ENCODE assay signal across 8 mouse cellular contexts in the genomic region with DNA sequence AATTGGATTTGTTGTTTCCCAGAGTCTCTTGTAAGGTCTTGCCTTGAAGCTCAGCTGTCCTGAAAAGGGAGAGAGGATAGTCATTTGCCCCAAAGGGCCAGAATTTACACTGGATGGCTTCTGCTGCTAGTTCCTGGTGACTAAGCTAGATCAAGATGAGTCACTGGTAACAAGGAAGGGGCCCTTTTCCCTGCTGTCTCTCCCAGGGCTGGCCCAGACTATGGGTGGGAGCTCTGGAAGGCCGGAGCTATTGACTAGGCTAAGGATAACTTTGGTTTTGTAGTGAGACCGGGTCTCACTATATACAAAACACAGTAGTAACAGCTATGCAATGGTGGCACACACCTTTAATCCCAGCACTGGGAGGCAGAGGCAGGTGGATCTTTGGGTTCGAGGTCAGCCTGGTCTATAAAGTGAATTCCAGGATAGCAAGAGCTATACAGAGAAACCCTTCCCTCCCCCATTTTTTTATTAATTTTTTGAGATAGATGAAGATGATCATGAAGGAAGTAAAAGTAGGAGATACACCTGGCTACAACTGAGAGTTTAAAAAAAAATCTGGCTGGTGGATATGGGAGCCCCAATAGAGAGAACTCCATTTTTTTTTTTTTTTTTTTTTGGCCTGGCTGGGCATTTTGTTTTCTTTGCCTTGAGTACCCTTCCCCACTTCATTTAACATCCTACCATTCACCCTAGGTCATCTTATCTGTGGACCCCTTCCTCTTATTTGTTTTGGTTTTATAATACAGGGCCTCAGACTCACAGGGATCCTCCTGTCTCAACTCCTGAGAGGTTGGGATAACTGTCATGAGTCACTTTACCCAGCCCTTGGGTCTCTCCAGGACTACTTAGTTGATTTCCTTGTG. TPM values are rescaled to one million over a fixed set of nuclear protein-coding genes. Genes with fewer than 3 reads are reported as not detected.
DNase-seq lines count a peak whose midpoint lies in the region; TF ChIP-seq lines count a peak whose summit lies in the region.

No protein-coding gene starts in this region.

- H3K9me3 ChIP-seq in limb, embryonic 10.5 days (replicated peaks), result no peaks in the 10 kb centered on the region

- peaks cover 9% of the 10 kb centered on the region for H3K36me3 ChIP-seq in spleen, adult 2 months (ENCODE audit: control insufficient read depth, insufficient read depth, low read length)
- peaks cover 22% of the 10 kb centered on the region for H3K36me3 ChIP-seq in limb, embryonic 10.5 days
- peaks cover 10% of the 10 kb centered on the region; the same call in 1 of the 2 replicates for H3K36me3 ChIP-seq in small intestine, adult 2 months (ENCODE audit: control insufficient read depth, insufficient read depth, low read length)

- peak overlapping the region; percentile 82 for H3K27ac ChIP-seq in spleen, adult 2 months (ENCODE audit: insufficient read depth, low read length)
- 0 out of 2 replicates have a peak overlapping the region, but pooled peaks have one; percentile 97 for H3K27ac ChIP-seq in limb, embryonic 10.5 days
- H3K27ac ChIP-seq in small intestine, adult 2 months (ENCODE audit: insufficient read depth, low read depth, low read length), result peak overlapping the region; percentile 77

- peaks cover 6% of the 10 kb centered on the region for H3K4me1 ChIP-seq in spleen, adult 2 months (ENCODE audit: control insufficient read depth, insufficient read depth, insufficient read length)
- H3K4me1 ChIP-seq in limb, embryonic 10.5 days, result peaks cover 19% of the 10 kb centered on the region
- peaks cover 3% of the 10 kb centered on the region; the same call in 1 of the 2 replicates for H3K4me1 ChIP-seq in small intestine, adult 2 months (ENCODE audit: control insufficient read depth, insufficient read depth, insufficient read length, low read length)

- no peak for TF ChIP-seq POLR2A in spleen, adult 2 months (IDR thresholded peaks at IDR 0.05; ENCODE audit: low read depth, low read length)
- 0 out of 2 replicates have a peak, but pooled peaks have one; percentile 20 for TF ChIP-seq POLR2A in small intestine, adult 2 months (IDR thresholded peaks at IDR 0.05; ENCODE audit: low read depth, low read length)

- 91% methylated on average over 3 of the region's 3 CpGs for WGBS in spleen, adult 2 months
- 84% methylated on average over 3 of the region's 3 CpGs for WGBS in limb, embryonic 10.5 days
- 69% methylated on average over 3 of the region's 3 CpGs for WGBS in small intestine, adult 2 months

- peak; percentile 46 to 79 for DNase-seq in adrenal gland, adult (ENCODE audit: inconsistent age in 2 of 2, low spot score in 1 of 2)
- no peak for DNase-seq in adrenal gland, adult 18-20 months (ENCODE audit: low spot score in 2 of 2)
- DNase-seq in spleen, adult 2 months (ENCODE audit: low read depth in 1 of 2, low spot score in 2 of 2), result no peak
- no peak for DNase-seq in spleen, adult 12 weeks (ENCODE audit: low spot score)
- no peak for DNase-seq in limb, embryonic 10.5 days (ENCODE audit: low spot score)
- no peak for DNase-seq in left cerebral cortex, adult 11 months (ENCODE audit: low spot score)
- DNase-seq in kidney, postnatal 25 days, result no peak

- no peaks in the 10 kb centered on the region for H3K27me3 ChIP-seq in spleen, adult 2 months (ENCODE audit: control insufficient read depth, insufficient read depth, low read length)
- no peaks in the 10 kb centered on the region for H3K27me3 ChIP-seq in limb, embryonic 10.5 days (ENCODE audit: low read depth, poor library complexity, severe bottlenecking)
- no peaks in the 10 kb centered on the region for H3K27me3 ChIP-seq in small intestine, adult 2 months (ENCODE audit: control insufficient read depth, insufficient read depth, low read length)

- H3K4me3 ChIP-seq in spleen, adult 2 months (ENCODE audit: extremely low read depth, insufficient read depth, insufficient read length), result peak overlapping the region; percentile 62
- H3K4me3 ChIP-seq in limb, embryonic 10.5 days, result peak overlapping the region; percentile 97
- H3K4me3 ChIP-seq in small intestine, adult 2 months (ENCODE audit: low read depth, low read length), result peak overlapping the region; percentile 59

- TF ChIP-seq CTCF in spleen, adult 2 months (IDR thresholded peaks at IDR 0.05; ENCODE audit: extremely low read depth, insufficient read depth, insufficient read length, insufficient replicate concordance), result no peak
- TF ChIP-seq CTCF in small intestine, adult 2 months (IDR thresholded peaks at IDR 0.05; ENCODE audit: extremely low read depth, insufficient read length, insufficient replicate concordance, low read depth, low read length), result no peak

RNA-seq across cellular contexts. Expression of a gene that starts 0.9 kb away (rescaled TPM):
- total RNA-seq in adrenal gland, adult 18-20 months (2021), result 100 to 1,000 TPM; 115 to 132 TPM
- polyA plus RNA-seq in spleen, adult 2 months (2012; rRNA removed), result 43.1 and 54.4 TPM in 2 replicates
- polyA plus RNA-seq in limb, embryonic 10.5 days (2016; fragmentation: Nextera tagmentation; extraction: Ambion mirVana), result 105 and 123 TPM in 2 replicates
- polyA plus RNA-seq in small intestine, adult 2 months (2012; rRNA removed), result 71.4 and 111 TPM in 2 replicates

RNA-seq across cellular contexts. Expression of a gene that starts 27.8 kb away (rescaled TPM):
- 100 to 1,000 TPM; 144 to 160 TPM for total RNA-seq in adrenal gland, adult 18-20 months (2021)
- polyA plus RNA-seq in spleen, adult 2 months (2012; rRNA removed), result 130 and 157 TPM in 2 replicates
- 19.7 and 20.2 TPM in 2 replicates for polyA plus RNA-seq in limb, embryonic 10.5 days (2016; fragmentation: Nextera tagmentation; extraction: Ambion mirVana)
- 23.2 and 28.7 TPM in 2 replicates for polyA plus RNA-seq in small intestine, adult 2 months (2012; rRNA removed)

RNA-seq across cellular contexts. Expression of a gene that starts 47.3 kb away (rescaled TPM):
- total RNA-seq in adrenal gland, adult 18-20 months (2021), result 10 to 100 TPM; 24.9 to 36.9 TPM
- polyA plus RNA-seq in spleen, adult 2 months (2012; rRNA removed), result 56.9 and 65.0 TPM in 2 replicates
- 14.4 and 17.6 TPM in 2 replicates for polyA plus RNA-seq in limb, embryonic 10.5 days (2016; fragmentation: Nextera tagmentation; extraction: Ambion mirVana)
- 14.3 and 35.3 TPM in 2 replicates for polyA plus RNA-seq in small intestine, adult 2 months (2012; rRNA removed)

RNA-seq across cellular contexts. Expression of a gene that starts 54.6 kb away (rescaled TPM):
- total RNA-seq in adrenal gland, adult 18-20 months (2021), result 100 to 1,000 TPM; 639 to 647 TPM
- polyA plus RNA-seq in spleen, adult 2 months (2012; rRNA removed), result 48.3 and 56.7 TPM in 2 replicates
- 1,115 and 1,137 TPM in 2 replicates for polyA plus RNA-seq in limb, embryonic 10.5 days (2016; fragmentation: Nextera tagmentation; extraction: Ambion mirVana)
- 18.8 and 46.8 TPM in 2 replicates for polyA plus RNA-seq in small intestine, adult 2 months (2012; rRNA removed)

Comparison
In these comparisons a context has a peak if more than half of its experiments do, and no peak if none do; other contexts are left out.
1. DNase-seq: peak in adrenal gland, adult (2 of 2); none in adrenal gland, adult 18-20 months (0 of 2), spleen, adult 2 months (0 of 2), spleen, adult 12 weeks (single experiment), limb, embryonic 10.5 days (single experiment), left cerebral cortex, adult 11 months (single experiment) and kidney, postnatal 25 days (0 of 2).
2. Peak in every context shown above with its lines, with median percentiles within 50 percentile points of each other: H3K27ac ChIP-seq and H3K4me3 ChIP-seq.